ENCODE assay signal across 25 mouse cellular contexts in the genomic region with DNA sequence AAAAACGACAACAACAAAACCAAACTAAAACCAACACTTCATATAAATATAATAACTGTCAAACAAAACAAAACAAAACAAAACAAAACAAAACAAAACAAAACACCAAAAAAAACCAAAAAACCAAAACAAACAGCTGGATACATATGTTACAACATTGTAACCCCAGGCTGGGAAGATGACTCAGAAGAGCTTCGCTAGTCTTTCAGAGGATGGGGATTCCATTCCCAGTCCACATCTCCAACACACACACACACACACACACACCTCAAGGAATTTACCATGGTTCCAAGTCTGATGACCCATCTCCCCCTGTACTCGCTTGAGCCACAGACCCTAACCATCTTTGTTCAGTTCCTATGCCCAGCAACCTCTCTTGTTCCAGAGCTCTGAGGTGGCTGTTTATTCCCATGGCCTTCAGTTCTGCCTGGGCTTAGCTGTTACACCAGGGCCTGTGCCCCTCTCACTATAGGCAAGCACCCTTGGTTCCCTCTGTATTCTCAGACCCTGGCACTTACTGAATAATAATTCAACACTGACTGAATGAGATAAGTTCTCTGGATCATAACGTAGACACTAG. TPM values are rescaled to one million over a fixed set of nuclear protein-coding genes. Genes with fewer than 3 reads are reported as not detected.
DNase-seq lines count a peak whose midpoint lies in the region; ATAC-seq and TF ChIP-seq lines count a peak whose summit lies in the region.
"Had no signal": no experiment of that assay in that cellular context is flagged by ENCODE, and none has a peak within 500 bp of the region (broad histone marks: within the 10 kb centered on the region; RNA-seq: fewer than 3 reads in every experiment).

No protein-coding gene starts in this region.

- no peak overlapping the region for H3K4me3 ChIP-seq in heart, postnatal 0 days (ENCODE audit: low read depth, low read length)
- H3K4me3 ChIP-seq in embryonic fibroblast, embryonic 13.5 days (ENCODE audit: insufficient read depth, low read length), result no peak overlapping the region
- H3K4me3 ChIP-seq in left cerebral cortex, adult 2 months, result no peak overlapping the region
- H3K4me3 ChIP-seq: embryonic facial prominence, embryonic 12.5 days; layer of hippocampus, adult 2 months; limb, embryonic 15.5 days; midbrain, embryonic 15.5 days; myocyte; neural tube, embryonic 15.5 days; stomach, embryonic 15.5 days had no signal

- no peaks in the 10 kb centered on the region for H3K27me3 ChIP-seq in heart, postnatal 0 days (ENCODE audit: control insufficient read depth, insufficient read depth, low read length)
- H3K27me3 ChIP-seq: embryonic facial prominence, embryonic 12.5 days; limb, embryonic 15.5 days; midbrain, embryonic 15.5 days; neural tube, embryonic 15.5 days; stomach, embryonic 15.5 days had no signal

- no peak overlapping the region for H3K9ac ChIP-seq in heart, postnatal 0 days (replicated peaks; ENCODE audit: low read depth, low read length)
- H3K9ac ChIP-seq: embryonic facial prominence, embryonic 12.5 days; limb, embryonic 15.5 days; lung, embryonic 14.5 days; midbrain, embryonic 15.5 days; neural tube, embryonic 15.5 days; stomach, embryonic 15.5 days had no signal

- no peak overlapping the region for H3K4me2 ChIP-seq in heart, postnatal 0 days (ENCODE audit: low read depth, low read length)
- H3K4me2 ChIP-seq: embryonic facial prominence, embryonic 12.5 days; limb, embryonic 15.5 days; lung, embryonic 14.5 days; midbrain, embryonic 15.5 days; neural tube, embryonic 15.5 days; stomach, embryonic 15.5 days had no signal

- no peaks in the 10 kb centered on the region for H3K9me3 ChIP-seq in heart, postnatal 0 days (replicated peaks; ENCODE audit: control insufficient read depth, low read length)
- H3K9me3 ChIP-seq: embryonic facial prominence, embryonic 12.5 days; G1E; limb, embryonic 15.5 days; midbrain, embryonic 15.5 days; neural tube, embryonic 15.5 days; stomach, embryonic 15.5 days had no signal

- H3K4me1 ChIP-seq in heart, postnatal 0 days (ENCODE audit: control insufficient read depth, insufficient read depth), result peaks cover 12% of the 10 kb centered on the region
- peaks cover 12% of the 10 kb centered on the region for H3K4me1 ChIP-seq in embryonic fibroblast, embryonic 13.5 days (ENCODE audit: control insufficient read depth, insufficient read depth, low read length)
- H3K4me1 ChIP-seq: embryonic facial prominence, embryonic 12.5 days; midbrain, embryonic 15.5 days; neural tube, embryonic 15.5 days had no signal

- 84% methylated on average over 4 of the region's 4 CpGs for WGBS in heart, postnatal 0 days

- H3K36me3 ChIP-seq in heart, postnatal 0 days (replicated peaks; ENCODE audit: control insufficient read depth, insufficient read depth, low read length), result no peaks in the 10 kb centered on the region
- H3K36me3 ChIP-seq: embryonic facial prominence, embryonic 12.5 days; G1E; limb, embryonic 15.5 days; midbrain, embryonic 15.5 days; neural tube, embryonic 15.5 days; stomach, embryonic 15.5 days had no signal

- DNase-seq in heart, postnatal 0 days (ENCODE audit: low spot score), result no peak
- no peak for DNase-seq in heart, postnatal 36 days
- DNase-seq in thymus, postnatal 4 days, result peak; percentile 2
- DNase-seq in thymus, postnatal 0 days (ENCODE audit: low spot score), result no peak
- DNase-seq in left cerebral cortex, adult 2 months (ENCODE audit: extremely low spot score in 1 of 2, low spot score in 2 of 2), result no peak
- DNase-seq in neural tube, embryonic 10.5 days (ENCODE audit: extremely low spot score, low spot score), result no peak
- DNase-seq: layer of hippocampus, postnatal 36 days; thymus, postnatal 36 days had no signal

- TF ChIP-seq EP300 in heart, postnatal 0 days (IDR thresholded peaks at IDR 0.05; ENCODE audit: low read depth), result no peak

- H3K27ac ChIP-seq in heart, postnatal 0 days (ENCODE audit: low read depth), result peak overlapping the region; percentile 55
- peak overlapping the region; percentile 48; the same call in 1 of the 2 replicates for H3K27ac ChIP-seq in embryonic fibroblast, embryonic 13.5 days (ENCODE audit: insufficient read depth, low read length)
- no peak overlapping the region for H3K27ac ChIP-seq in left cerebral cortex, adult 2 months
- H3K27ac ChIP-seq: embryonic facial prominence, embryonic 12.5 days; limb, embryonic 15.5 days; midbrain, embryonic 15.5 days; neural tube, embryonic 15.5 days; stomach, embryonic 15.5 days had no signal

- intact Hi-C loops in heart, postnatal 36 days (cut with DNase I), result no loop called here
- intact Hi-C loops in left cerebral cortex, adult 2 months (cut with DNase I), result no loop called here

- no peak for TF ChIP-seq CTCF in heart, postnatal 0 days (IDR thresholded peaks at IDR 0.05; ENCODE audit: low read depth)
- TF ChIP-seq CTCF in embryonic fibroblast, embryonic 13.5 days (IDR thresholded peaks at IDR 0.05; ENCODE audit: borderline replicate concordance, insufficient read depth, low read length), result no peak
- TF ChIP-seq CTCF in left cerebral cortex, adult 2 months (IDR thresholded peaks at IDR 0.05), result no peak

- ATAC-seq in heart, postnatal 0 days (ENCODE audit: insufficient read depth, low read depth), result no peak
- ATAC-seq: hindbrain, embryonic 16.5 days; midbrain, embryonic 15.5 days had no signal

- no peak for TF ChIP-seq POLR2A in embryonic fibroblast, embryonic 13.5 days (IDR thresholded peaks at IDR 0.05; ENCODE audit: low read depth, low read length)

RNA-seq across cellular contexts. Expression of a gene that starts 11.6 kb away (rescaled TPM):
- 6.9 and 13.4 TPM in 2 replicates for total RNA-seq in heart, postnatal 0 days (2014; rRNA removed; ENCODE audit: low replicate concordance)
- 10.2 and 10.6 TPM in 2 replicates for polyA plus RNA-seq in heart, postnatal 0 days (2015; fragmentation: Nextera tagmentation; extraction: Ambion mirVana)
- total RNA-seq in heart, postnatal 36 days (2021), result 10 to 100 TPM; 35.4 to 41.5 TPM
- 12.7 and 15.2 TPM in 2 replicates for polyA plus RNA-seq in thymus, postnatal 0 days (2015; fragmentation: Nextera tagmentation; extraction: Ambion mirVana)
- 156 and 205 TPM in 2 replicates for polyA plus RNA-seq in embryonic fibroblast, embryonic 13.5 days (2011; ENCODE audit: insufficient read length, low read depth, missing spikeins)
- 10 to 100 TPM; 29.5 to 32.1 TPM for total RNA-seq in left cerebral cortex, adult 2 months (2021)
- total RNA-seq: G1E; megakaryocyte-erythroid progenitor cell, adult 5-6 weeks had no signal
- polyA plus RNA-seq: G1E had no signal

RNA-seq across cellular contexts. Expression of a gene that starts 41.9 kb away (rescaled TPM):
- not detected in 2 replicates for total RNA-seq in heart, postnatal 0 days (2014; rRNA removed; ENCODE audit: low replicate concordance)
- not detected in 2 replicates for polyA plus RNA-seq in heart, postnatal 0 days (2015; fragmentation: Nextera tagmentation; extraction: Ambion mirVana)
- not detected for total RNA-seq in heart, postnatal 36 days (2021)
- polyA plus RNA-seq in thymus, postnatal 0 days (2015; fragmentation: Nextera tagmentation; extraction: Ambion mirVana), result 0.25 and 0.32 TPM in 2 replicates
- not detected in 2 replicates for polyA plus RNA-seq in embryonic fibroblast, embryonic 13.5 days (2011; ENCODE audit: insufficient read length, low read depth, missing spikeins)
- total RNA-seq in left cerebral cortex, adult 2 months (2021), result not detected
- total RNA-seq: adrenal gland, postnatal 25 days; gastrocnemius, adult 18-20 months; granulocyte monocyte progenitor cell, adult 5-6 weeks; hematopoietic stem cell, adult 5-6 weeks; layer of hippocampus, postnatal 36 days; left cerebral cortex, postnatal 25 days; megakaryocyte-erythroid progenitor cell, adult 5-6 weeks had no signal
- polyA plus RNA-seq: embryonic facial prominence, embryonic 12.5 days; G1E; hindbrain, embryonic 16.5 days; limb, embryonic 15.5 days; midbrain, embryonic 15.5 days; myocyte; stomach, embryonic 15.5 days had no signal
